Mouse (Mus musculus) embryonic fibroblast, embryonic 13.5 days (primary cell): ENCODE data around the gene Slc10a6.

ENCODE experiments used
- CTCF ChIP-seq: IDR thresholded peaks from 2 replicates; pipeline ENCODE4 v1.5.1; 2011; ENCODE audit warnings: mild to moderate bottlenecking, control low read depth, low read length, moderate library complexity, borderline replicate concordance; ENCODE audit not compliant: insufficient read depth
- POLR2A ChIP-seq: IDR thresholded peaks from 2 replicates; pipeline ENCODE4 v1.6.1; 2011; ENCODE audit warnings: low read depth, mild to moderate bottlenecking, control low read depth, low read length, moderate library complexity

DNA sequence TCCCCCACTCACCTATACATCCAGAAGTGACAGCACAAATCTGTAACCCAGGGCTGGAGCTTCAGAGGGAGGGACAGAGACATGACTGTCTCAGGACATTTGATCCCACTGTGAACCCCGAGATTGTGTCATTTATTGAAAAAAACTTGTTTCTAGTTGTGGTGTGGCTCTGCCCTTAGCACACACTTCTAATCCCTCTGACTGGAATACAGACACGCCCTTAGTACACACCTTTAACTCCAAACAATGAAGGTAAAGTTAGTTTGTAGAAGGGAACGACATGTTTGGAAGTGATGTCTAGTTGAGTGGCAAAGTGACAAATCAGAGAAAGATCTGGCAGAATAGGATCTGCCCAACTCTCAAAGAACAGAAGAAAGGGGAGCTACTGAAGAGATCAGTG, 42.7 kb upstream of the Slc10a6 start:
- TF ChIP-seq CTCF (no peak), POLR2A (no peak)
